Mouse (Mus musculus): ENCODE measurements at regions not wholly inside any gene's neighbourhood (a gene's known extent, or its start where the extent isn't known, plus 50 kb on each side); places are given as distances from the start of the nearest gene placed in this dataset.

DNA sequence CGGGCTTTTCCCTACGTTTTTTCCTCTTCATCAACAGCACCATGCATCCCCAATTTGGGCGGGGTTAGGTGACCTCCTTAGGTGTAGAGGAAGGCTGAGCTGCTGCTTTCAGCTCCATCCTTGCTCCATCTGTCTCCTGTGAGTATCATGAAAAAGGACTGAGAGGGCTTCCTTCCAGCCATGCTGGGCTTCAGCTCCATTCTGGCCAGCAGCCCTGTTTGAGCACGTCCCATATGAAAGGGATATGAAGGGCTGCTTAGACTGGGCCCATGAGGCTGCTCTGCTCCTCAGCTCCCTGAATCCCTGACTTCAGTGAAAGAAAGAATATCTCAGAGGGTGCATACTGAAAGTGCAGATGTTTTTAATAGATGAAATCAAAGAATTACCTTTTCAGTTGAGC, 184.4 kb upstream of the B3gat1 start:
- no peak for TF ChIP-seq CTCF (conservative IDR thresholded peaks at IDR 0.05; ENCODE audit: insufficient read depth, insufficient read length, low read depth, low read length)
- TF ChIP-seq POLR2A (IDR thresholded peaks at IDR 0.05; ENCODE audit: low read depth, low read length) = no peak
